Mouse (Mus musculus) thymus, adult 2 months (tissue): Measurements from ENCODE around the gene Ppp1r3a. TPM values are rescaled to one million over a fixed set of nuclear protein-coding genes. Genes with fewer than 3 reads are reported as not detected.

Source experiments
- DNase-seq: peaks from one replicate; pipeline ENCODE4 v3.0.0; 2021
- H3K27ac ChIP-seq: fragments of 200-500 bp; 2 replicates; pipeline ENCODE4 v1.5.1; 2012; ENCODE audit warnings: low read length, control low read depth; ENCODE audit not compliant: control insufficient read depth, insufficient read depth
- H3K27me3 ChIP-seq: fragments of 200-500 bp; 2 replicates; pipeline ENCODE4 v1.6.1; 2012; ENCODE audit warnings: mild to moderate bottlenecking, low read length, moderate library complexity, mixed read lengths; ENCODE audit not compliant: control insufficient read depth, insufficient read depth
- H3K36me3 ChIP-seq: fragments of 200-500 bp; 2 replicates; pipeline ENCODE4 v1.6.1; 2012; ENCODE audit warnings: mild to moderate bottlenecking, low read length, moderate library complexity; ENCODE audit not compliant: control insufficient read depth, insufficient read depth
- H3K4me1 ChIP-seq: fragments of 200-500 bp; replicated peaks from 2 replicates; pipeline ENCODE4 v1.6.1; 2012; ENCODE audit warnings: low read length; ENCODE audit not compliant: control insufficient read depth, insufficient read depth
- H3K4me3 ChIP-seq: fragments of 200-500 bp; 2 replicates; pipeline ENCODE4 v1.5.1; 2012; ENCODE audit warnings: mild to moderate bottlenecking, low read length, control low read depth, moderate library complexity; ENCODE audit not compliant: control insufficient read depth, insufficient read depth
- CTCF ChIP-seq: fragments of 200-500 bp; IDR thresholded peaks from 2 replicates; pipeline ENCODE4 v1.5.1; 2012; ENCODE audit warnings: mild to moderate bottlenecking, control low read depth, low read length, moderate library complexity, borderline replicate concordance; ENCODE audit not compliant: control insufficient read depth, poor library complexity, insufficient read depth; ENCODE audit errors: extremely low read depth
- POLR2A ChIP-seq: fragments of 200-500 bp; IDR thresholded peaks from 2 replicates; pipeline ENCODE4 v1.6.1; 2012; ENCODE audit warnings: mild to moderate bottlenecking, low read length, control low read depth, moderate library complexity; ENCODE audit not compliant: control insufficient read depth, poor library complexity, insufficient read depth; ENCODE audit errors: extremely low read depth
- WGBS: fragments of 180-500 bp; shearing (Covaris S2); methylation state at CpG from one replicate; pipeline ENCODE4 v1.1.7; 2018; 5-methylcytosine and 5-hydroxymethylcytosine counted together
- polyA plus RNA-seq: library from polyadenylated mRNA; depleted of rRNA; stranded (reverse); fragments of >200 nt; gene quantifications from 2 replicates; pipeline ENCODE4 v1.2.3, GENCODE M21; 2012; rRNA removed

Ppp1r3a gene
- polyA plus RNA-seq: 0.07 TPM in 1 of 2 replicates, not detected in the other

DNA sequence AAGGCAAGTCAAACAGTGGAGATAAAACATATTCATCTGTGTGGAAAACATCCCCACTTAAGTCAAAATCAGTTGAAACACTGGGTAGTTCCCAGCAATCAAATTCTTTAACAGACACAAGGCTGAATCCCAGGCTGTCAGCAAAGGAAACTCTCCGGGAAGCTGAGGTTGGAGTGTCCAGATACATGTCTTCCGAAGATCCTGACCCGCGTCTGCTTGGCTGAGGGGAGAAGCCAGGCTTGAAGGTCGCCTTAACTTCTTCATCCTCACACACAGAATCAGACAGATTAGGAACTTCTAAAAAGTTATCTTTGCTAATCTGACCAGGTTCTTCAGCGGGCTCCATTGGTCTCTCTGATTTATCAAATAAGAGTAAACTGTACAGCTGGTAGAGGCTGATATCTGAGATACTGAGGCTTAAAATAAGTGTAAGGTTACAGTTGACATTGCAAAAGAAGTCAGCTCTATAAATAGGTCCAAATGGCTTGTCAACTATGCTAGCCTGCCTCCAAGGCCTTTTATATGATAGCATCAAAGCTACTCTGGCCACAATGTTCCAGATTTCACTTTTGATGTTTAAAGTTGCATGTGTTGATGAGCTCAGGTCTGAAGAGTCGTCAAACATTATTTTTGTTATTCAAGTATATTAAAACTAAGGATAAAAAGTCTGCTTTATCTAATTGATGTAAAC, at the start of gene Ppp1r3a:
Gene Ppp1r3a (minus strand): TSS at position 374 of the 691 bp plus-strand sequence.
- H3K36me3 ChIP-seq: no peaks in the 10 kb centered on the region
- DNase-seq: no peak
- H3K27ac ChIP-seq: no peak within 1 kb of the TSS
- H3K4me3 ChIP-seq: no peak within 1 kb of the TSS
- H3K27me3 ChIP-seq: no peaks in the 10 kb centered on the region
- TF ChIP-seq POLR2A: no peak
- TF ChIP-seq CTCF: no peak
- H3K4me1 ChIP-seq: no peaks in the 10 kb centered on the region
- 92% methylated on average over 7 of the region's 7 CpGs for WGBS

DNA sequence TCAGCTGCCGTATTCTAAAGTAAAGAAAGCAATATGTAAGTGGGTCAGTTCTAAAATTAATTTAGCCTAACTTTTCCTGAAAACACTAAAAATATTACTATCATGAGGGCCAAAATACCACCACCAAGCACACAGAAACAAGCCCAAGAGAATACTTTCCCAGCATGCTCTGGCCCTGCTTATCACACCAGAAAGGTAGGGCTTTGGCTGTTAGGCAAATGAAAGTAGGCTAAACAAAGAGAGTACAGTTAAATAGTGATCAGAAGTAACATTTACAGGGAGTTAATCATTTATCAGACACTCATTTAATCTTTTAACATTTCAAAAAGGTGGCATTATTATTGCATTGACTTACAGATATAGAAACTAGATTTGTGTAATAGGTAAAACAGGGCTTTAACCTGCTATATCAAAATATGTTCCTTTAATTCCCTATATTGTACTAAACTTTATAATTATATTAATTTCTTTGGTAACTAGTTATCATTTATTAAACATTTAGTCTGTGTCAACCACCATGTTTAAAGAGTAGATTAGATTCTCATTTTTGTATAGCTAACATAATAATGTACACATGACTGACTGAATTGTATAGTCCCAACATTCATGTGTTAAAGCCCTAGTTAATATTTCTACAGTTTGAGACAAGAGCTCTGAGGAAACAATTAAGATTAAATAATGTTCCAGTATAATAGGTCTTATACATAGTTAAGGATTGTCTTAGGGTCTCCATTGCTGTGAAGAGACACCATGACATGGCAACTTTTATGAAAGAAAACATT, 32.3 kb upstream of the Ppp1r3a start:
- H3K27ac ChIP-seq: no peak overlapping the region
- no peak overlapping the region for H3K4me3 ChIP-seq
- WGBS: 96% methylated on average over 1 of the region's 1 CpGs
- TF ChIP-seq CTCF (no peak), POLR2A (no peak)
- H3K36me3 ChIP-seq: no peaks in the 10 kb centered on the region
- DNase-seq: no peak
- H3K27me3 ChIP-seq: no peaks in the 10 kb centered on the region
- H3K4me1 ChIP-seq: no peaks in the 10 kb centered on the region

DNA sequence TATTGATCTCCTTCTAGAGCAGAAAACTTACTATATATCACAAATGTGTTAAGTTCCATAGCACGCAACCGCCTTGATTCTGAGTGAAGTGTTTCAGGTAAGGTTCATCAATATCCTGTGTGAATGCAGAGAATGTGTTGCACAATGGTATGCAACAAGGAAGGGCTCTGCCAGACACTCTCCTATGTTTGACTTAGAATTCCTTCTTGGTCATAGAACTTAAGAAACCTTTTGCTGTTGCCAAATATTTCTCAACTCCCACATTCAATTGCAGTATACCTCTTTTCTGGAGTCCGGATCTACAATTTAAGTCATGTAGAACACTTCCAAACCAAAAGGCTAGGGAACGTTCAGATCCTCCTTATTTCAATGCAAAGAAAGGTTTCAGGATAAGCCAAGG, 22.8 kb upstream of the Ppp1r3a start:
- Histone ChIP-seq H3K36me3 (no peaks in the 10 kb centered on the region), H3K4me3 (no peak overlapping the region), H3K4me1 (no peaks in the 10 kb centered on the region), H3K27ac (no peak overlapping the region), H3K27me3 (no peaks in the 10 kb centered on the region)
- no peak for DNase-seq
- WGBS: 91% methylated on average over 4 of the region's 4 CpGs
- TF ChIP-seq CTCF (no peak), POLR2A (no peak)

DNA sequence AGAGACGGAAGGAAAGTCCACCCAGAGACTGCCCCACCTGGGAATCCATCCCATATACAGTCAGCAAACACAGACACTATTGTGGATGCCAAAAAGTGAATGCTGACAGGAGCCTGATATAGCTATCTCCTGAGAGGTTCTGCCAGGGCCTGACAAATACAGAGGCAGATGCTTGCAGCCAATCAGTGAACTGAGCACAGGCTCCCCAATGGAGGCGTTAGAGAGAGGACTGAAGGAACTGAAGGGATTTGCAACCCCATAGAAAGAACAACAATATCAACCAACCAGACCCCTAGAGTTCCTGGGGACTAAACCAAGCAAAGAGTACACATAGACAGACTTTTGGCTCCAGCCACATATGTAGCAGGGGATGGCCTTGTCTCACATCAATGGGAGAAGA, 16.6 kb upstream of the Ppp1r3a start:
- no peak overlapping the region for H3K27ac ChIP-seq
- no peak overlapping the region for H3K4me3 ChIP-seq
- 90% methylated on average over 2 of the region's 2 CpGs for WGBS
- no peaks in the 10 kb centered on the region for H3K36me3 ChIP-seq
- no peak for DNase-seq
- TF ChIP-seq CTCF (no peak), POLR2A (no peak)
- no peaks in the 10 kb centered on the region for H3K4me1 ChIP-seq
- H3K27me3 ChIP-seq: no peaks in the 10 kb centered on the region

DNA sequence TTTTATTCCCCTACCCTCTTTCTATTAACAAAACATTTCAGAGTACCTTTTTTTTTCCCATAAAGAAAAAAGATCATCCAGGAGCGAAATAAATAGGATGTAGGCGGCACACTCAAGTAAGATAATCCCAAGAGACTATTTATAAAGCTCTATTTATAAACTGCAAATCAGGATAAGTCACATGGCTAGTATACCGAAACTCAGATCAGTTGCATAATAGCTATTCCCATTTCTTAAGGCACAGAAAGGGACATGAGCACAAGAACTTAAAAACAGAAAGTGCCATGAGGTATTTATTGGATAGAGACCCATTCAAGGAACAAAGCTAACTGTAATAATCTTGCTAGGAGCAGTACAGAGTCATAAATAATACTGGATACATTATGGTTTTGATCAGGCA, 2.4 kb upstream of the Ppp1r3a start:
- TF ChIP-seq CTCF: no peak
- TF ChIP-seq POLR2A: no peak
- Histone ChIP-seq H3K4me3 (no peak overlapping the region), H3K27me3 (no peaks in the 10 kb centered on the region), H3K27ac (no peak overlapping the region), H3K4me1 (no peaks in the 10 kb centered on the region), H3K36me3 (no peaks in the 10 kb centered on the region)
- no peak for DNase-seq
- WGBS: 85% methylated on average over 3 of the region's 3 CpGs

DNA sequence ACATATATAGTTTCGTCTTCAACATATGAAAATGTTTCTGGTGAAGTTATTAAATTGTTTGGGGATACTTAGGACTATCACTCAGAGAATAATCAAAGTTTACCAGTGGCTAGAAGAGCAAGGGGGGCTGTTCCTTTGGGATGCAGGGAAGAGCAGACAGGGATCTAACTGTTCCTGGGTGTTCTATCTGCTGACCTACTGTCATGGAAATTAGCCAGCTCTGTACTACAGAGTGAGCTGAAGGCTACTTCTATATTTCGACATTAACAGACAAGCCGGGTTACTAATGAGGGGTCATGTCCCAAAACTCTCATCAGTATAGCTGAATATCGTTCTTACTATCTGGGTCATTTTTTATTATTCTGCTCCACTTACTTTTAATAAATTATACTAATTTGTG, 1.6 kb downstream of the Ppp1r3a start:
- Histone ChIP-seq H3K4me1 (no peaks in the 10 kb centered on the region), H3K27me3 (no peaks in the 10 kb centered on the region), H3K4me3 (no peak overlapping the region), H3K27ac (no peak overlapping the region), H3K36me3 (no peaks in the 10 kb centered on the region)
- DNase-seq: no peak
- WGBS: 87% methylated on average over 4 of the region's 4 CpGs
- no peak for TF ChIP-seq CTCF
- no peak for TF ChIP-seq POLR2A
